Mouse (Mus musculus) right cerebral cortex, adult 2 months (tissue): ENCODE measurements around the gene Slc17a4.

ENCODE experiments used
- DNase-seq, 2 experiments: peaks; one replicate each; pipeline ENCODE4 v3.0.0; 2021 to 2022; ENCODE audit warnings: low spot score in 2 of 2

Slc17a4 gene

DNA sequence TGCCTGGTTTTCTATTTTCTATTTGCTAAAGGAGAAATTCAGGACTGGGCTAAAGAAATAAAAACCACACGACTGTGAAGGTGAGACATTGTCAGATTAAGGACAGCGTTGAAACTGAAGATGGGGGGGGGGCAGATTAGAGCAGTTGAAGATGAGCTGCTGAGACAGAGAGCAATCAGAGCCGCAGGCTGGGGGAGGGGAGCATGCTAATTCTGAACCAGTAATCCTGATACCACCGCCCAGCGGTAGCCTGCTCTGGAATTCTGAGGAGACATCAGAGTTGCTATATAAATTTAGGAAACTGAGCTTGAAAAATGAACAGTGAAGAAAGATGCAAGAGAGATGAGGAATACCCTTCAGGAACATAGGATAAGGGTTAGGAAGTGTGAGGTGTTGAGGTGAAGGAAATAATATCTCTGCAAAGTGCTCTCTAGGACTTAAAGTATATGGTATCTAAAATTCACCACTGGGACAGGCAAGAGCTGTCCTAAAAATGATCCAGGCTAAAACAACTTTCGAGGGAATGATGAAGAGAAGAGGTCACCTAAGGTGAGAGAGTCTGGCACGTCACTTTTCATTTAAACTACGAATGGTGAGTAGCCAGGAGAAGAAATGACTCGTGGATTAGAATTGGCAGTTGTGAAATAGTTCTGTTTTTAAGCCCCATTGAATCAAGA lies 22.1 kb downstream of the Slc17a4 start:
- no peak for DNase-seq

DNA sequence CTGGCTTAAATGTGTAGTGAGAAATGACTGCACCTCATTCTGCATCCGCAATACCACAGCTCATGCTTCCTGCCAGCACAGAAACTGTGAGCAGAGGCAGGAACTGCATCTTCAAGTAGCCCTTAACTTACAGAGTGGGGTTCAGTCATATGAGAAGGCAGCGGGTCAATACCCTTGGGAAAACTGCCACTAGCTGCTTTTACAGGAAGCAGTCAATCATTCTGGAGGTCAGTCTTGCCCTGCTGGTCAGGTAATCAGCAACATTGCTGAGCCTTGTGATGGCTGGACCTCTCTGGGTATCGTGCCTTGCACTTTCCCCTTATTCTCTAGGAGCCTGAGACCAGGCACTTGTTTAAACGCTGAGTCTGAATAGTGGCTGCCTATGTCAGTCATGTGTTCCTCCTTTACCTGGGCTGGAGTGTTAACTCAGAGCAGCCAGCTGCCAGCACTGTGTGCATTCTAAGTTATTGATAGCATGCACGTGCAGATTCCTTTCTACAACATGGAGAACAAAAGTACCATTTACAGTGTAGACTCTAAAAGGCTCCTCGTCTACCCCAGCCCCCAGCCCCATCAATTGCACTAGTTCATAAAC lies 25.7 kb downstream of the Slc17a4 start:
- DNase-seq = no peak

DNA sequence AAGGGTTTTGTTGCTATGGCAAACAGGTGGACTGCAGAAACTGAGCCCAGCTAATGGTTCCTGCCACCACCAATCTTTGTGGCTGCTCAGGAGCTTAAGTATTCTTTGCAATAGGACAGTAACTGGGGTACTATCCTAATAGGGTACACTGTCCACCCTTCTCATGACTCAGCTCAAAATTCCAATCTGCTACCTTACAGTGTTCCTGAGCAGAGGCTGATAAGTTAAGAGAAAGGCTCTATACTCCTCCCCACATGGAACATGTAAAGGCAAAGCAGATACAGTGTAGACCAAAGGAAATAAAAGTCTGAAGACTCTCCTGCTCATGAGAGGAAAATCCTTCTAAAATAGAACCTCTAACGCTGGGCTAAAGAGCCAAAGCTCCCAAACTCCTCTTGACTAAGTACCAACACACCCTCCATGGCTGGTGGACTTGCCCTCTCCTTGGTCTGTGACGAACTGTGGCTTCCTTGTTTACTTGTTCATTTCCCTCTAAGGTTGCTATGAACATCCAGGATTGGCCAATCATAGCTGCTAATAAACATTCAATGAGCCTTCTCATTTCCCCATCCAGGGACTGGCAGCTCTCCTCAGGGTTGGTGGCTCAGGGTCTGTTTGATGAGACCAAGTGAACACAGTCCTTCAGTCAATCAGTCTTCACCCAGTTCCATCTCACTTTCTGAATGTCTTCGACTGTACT lies 27.6 kb downstream of the Slc17a4 start:
- no peak for DNase-seq

DNA sequence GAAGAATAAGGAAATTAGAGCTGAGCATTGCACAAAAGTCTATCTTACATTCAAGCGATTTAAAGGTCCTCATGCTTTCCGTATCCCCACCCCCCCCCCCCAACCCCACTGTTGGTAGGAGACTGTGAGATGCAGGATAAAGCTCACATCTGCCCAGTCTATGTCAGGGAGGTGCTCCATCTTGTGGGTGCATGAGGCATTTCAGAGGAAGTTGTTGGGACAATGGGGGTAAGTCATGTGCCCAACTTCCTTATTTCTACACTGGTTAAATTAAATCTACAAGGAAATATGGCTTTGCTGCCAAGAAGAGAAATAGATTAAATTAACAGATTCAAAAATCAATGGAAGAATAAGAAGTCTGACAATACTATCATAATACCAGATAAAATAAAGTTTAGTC lies 29.3 kb downstream of the Slc17a4 start:
- no peak for DNase-seq

DNA sequence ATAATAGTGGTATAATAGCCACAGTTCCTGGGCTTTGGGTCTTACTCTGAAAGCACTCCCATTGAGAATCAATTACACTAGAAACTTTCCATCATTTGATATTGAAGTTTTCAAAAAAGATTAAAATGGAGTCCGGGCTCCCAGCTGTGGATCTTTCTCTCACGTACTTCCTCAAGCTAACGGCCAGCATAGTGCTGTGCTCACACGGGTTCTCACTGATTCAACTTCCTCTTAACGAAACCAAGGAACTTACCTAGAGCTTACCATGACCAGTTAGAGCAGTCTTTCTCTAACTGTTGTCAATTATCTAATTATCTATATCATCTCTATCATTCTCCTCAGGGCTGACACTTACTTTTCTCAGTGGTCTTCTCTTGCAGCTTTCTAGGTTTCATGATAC lies 35.2 kb downstream of the Slc17a4 start:
- DNase-seq = no peak

DNA sequence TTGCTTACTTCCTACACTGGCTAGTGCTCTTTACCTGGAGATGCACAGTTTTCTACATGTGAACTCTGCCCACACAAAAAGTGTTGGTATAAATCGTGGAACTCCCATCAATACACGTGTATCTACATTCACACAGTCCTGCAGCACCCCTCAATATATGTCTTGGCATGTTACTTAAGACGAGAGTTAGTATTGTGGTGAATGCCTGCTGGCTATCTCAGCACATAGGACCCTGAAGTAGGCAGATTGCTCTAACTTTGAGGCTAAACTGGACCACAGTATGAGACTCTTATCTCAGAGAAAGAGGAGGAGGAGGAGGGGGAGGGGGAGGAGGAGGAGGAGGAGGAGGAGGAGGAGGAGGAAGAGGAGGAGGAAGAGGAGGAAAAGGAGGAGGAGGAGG lies 35.7 kb downstream of the Slc17a4 start:
- no peak for DNase-seq

DNA sequence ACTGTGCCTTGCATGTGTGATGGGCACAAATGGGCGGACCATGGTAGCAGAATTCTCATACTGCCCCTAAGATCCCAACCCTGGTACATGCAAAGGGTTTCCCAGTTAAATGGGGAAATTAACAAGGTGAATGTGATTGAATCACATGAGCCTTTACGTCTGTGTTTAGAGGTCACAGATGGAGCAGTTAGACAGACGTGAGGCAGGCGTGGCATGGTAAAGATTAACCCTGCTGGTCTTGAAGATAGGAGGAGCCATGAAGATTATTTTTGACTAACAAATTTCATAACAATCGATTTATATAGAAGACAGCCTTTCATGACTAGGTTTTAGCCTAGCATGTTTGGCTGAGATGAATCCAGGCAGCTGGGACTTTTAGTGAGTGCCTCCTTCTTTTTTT lies 41.7 kb downstream of the Slc17a4 start:
- no peak for DNase-seq

DNA sequence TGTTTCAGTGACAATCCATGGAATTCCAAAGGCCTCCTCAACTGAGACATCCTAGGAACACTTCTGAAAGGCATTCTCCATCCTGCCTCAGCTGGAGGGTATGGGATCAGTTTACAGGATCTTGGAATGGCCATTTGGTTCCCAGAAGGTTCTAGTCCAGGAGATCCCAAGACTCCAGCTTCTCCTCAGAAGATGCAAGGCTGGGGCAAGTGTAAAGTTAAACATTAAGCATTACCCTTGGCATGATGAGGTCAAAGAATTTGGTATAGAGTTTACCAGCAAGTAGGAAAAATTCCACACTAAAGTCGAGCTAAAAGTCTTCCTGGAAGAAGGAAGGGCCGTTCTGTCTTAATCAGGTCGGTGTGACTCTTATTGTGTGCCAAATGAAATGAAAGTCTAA lies 44.8 kb downstream of the Slc17a4 start:
- DNase-seq = no peak

DNA sequence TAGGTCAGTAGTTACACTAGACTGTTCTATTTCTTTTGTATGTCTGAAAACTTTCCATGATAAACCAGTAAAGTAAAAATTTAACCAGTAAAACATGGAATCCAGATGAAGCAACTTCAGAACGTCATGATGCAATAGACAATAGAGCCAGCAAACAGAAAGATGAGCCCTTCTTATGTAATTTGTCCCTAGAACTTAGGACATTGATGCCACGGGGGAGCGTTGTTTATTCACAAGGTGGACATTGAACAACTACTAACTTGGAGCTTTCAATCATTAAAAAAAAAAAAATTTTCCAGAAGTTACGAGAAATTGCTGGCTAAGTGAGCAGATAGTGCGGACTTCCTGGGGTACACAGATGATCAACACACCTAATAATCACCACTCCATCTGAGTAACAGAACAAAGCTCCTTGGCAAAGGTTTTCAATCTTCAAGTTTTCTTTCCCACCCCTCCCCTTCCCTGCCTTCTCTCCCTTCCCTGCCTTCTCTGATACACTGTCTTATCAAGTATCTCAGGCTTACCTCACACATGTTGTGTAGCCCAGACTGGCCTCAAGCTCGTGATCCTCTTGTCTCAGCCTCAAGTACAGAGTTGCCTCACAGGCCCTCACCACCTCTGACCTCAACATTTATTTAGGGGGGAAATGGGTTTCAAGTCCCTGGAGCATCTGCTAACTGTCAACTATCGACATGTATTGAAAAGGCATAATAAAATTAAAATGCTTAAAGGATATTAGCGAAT lies 45.8 kb downstream of the Slc17a4 start:
- DNase-seq = no peak

DNA sequence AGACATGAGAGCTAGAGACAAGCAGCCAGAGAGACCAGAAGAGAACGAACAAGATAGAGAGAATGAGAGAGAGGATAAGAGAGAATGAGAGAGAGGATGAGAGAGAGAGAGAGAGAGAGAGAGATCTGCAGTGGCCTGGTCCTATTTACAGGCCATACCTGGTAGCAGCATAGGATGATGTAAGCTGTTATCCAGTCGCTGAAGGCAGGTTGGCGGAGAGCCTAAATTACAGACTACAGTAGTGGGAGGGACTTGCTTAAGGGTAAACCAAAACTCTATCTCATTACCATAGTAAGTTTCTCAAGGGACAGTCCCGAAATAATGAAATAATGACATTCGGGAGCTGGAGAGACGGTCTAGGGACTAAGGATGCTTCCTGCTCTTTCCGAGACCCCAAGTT lies 47.4 kb downstream of the Slc17a4 start, which contains the start of gene Slc17a1:
Gene Slc17a1 (plus strand): TSS at position 346 of the 400 bp plus-strand sequence.
- no peak for DNase-seq

DNA sequence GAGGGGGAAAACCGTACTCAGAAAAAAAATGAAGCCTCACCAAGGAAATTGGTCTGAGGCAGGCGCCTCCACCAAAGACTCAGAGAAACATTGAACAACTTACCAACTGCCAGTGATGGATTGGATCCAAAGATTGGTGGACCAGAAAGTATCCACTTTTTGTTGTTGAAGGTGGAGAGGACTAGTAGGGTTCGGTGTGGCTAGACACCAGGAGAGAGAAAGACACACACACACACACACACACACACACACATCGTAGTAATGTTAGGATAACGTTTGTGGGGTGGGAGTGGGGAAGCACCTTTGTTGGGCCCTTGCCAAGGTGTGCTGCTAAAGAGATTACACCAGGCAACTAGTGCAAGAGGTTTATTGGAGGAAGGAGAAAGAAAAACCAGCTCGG lies 47.8 kb downstream of the Slc17a4 start:
- DNase-seq = no peak

DNA sequence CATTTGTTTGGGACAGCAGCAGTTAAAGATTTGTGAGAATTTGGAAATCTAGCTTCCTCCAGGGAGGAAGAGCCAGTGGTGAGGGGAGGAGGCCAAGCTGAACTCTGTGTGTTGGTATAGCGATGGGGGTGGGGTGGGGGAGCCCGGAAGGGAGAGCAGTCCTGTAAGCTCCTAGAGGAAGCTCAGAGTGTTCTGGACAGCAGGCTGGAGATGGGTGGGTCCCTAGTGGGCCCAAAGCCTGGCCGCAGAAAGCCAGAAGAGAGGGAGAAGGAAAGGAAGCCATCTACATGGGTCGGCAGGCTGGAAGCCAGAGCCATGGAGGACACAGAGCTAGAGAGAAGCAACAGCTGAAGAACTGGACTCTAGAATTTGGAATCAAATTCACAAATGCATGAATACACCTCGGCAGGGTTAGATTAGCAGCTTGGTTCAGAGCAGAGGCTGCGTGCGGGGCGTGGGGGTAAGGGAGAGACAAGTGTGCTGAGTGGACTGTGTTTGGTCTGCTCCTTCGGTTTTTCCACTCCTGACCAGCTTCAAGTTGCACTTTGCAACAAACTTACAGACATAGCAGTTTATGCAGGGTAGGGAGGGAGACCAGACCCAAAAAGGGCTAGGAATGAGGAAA lies 48.6 kb downstream of the Slc17a4 start:
- DNase-seq = no peak

DNA sequence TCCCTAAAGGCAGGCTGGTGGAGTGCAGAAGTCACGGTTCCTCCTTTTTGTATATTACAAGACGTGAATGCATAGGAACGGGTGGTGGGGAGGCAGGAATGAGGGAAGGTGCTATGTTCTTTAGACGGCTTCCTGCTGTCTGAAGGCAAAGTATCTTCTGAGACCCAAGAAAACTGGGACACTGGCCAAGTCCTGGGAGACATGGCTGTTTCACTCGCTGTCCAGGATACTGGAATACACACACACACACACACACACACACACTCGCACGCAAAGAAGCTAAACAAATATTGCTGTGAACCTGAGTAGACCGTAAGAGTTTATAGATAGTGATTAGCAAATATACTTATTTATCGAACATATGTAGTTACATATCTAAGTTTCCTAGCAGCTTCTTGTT lies 50.1 kb downstream of the Slc17a4 start:
- no peak for DNase-seq

DNA sequence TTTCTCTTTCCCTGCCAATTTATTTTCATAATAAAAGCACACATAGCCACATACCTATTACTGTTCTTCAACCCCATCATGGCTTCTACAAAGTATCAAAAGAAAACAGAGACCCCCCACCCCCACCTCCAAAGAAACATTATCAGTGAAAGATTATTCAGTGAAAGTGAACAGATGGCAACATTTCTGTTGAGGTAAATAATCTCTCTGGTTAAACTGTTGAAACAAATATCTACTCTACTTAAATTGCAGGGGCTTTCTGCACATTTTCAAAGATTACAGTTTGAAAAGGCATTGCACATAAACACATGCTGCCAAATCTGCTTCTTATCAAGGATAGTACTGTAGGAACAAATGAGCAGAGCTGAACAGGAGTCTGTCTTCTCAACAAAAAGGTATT lies 53.0 kb downstream of the Slc17a4 start:
- no peak for DNase-seq

DNA sequence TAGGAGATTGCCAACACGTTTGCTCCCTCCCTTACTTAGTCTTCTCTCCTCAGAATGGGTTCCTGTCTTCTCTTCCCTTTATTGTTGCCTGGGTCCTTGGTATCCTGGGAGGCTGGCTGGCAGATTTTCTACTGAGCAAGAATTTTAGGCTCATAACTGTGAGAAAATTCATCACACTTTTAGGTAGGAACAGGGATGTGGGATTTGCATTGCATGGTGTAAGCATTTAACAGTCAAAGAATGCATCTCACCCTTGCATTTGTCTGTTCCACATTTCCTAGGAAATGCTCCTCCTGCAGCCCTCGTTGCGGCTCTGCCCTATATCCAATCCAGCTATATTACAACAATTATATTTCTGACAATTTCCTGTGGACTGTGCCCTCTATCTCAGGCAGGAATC lies 58.4 kb downstream of the Slc17a4 start:
- peak in 1 of 2 experiments; percentile 3 for DNase-seq

DNA sequence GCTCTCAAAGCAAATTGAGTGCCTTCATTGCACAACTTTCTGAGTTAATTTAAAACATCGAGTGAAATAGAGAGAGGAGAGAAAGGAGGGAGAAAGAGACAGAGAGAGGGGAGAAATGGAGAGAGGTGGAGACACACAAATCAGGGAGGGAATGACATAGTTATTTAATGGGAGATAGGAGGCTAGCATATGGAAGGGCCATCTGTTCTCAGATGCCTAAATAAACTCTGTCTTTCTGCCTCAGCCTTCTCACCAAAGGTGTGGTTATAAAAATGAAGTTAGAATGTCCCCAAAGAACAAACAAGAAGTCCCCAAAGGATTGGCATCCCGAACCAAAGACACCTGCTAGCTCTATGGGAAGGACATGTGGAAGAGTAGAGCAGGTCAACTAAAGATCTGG lies 65.5 kb downstream of the Slc17a4 start:
- DNase-seq = peak; percentile 13 to 17
